Mouse (Mus musculus) MN1 (cell line): Measurements from ENCODE around the gene Cacnb1.

ENCODE experiments used
- DNase-seq: peaks from one replicate; pipeline ENCODE4 v3.0.0-alpha.2; 2016; ENCODE audit warnings: low spot score

Cacnb1 gene

GRCm38 (mm10) chr11:97955146-97955902, 67.5 kb downstream of the Cacnb1 start:
- no peak for DNase-seq

- DNase-seq: no peak
These were observed 68.2 kb downstream of the Cacnb1 start for GRCm38 (mm10) chr11:97954469-97955141.

- DNase-seq: no peak
These were observed 68.9 kb downstream of the Cacnb1 start for GRCm38 (mm10) chr11:97953939-97954275.

- DNase-seq: no peak
These were observed 69.5 kb downstream of the Cacnb1 start for GRCm38 (mm10) chr11:97953179-97953938.

GRCm38 (mm10) chr11:97952367-97953006, 70.3 kb downstream of the Cacnb1 start:
- DNase-seq: no peak
